In genomic region chr2:3128910-3129309, GRCm38 (mm10) we compare ENCODE assay signal across 14 mouse cellular contexts. TPM values are rescaled to one million over a fixed set of nuclear protein-coding genes. Genes with fewer than 3 reads are reported as not detected.
DNase-seq lines count a peak whose midpoint lies in the region; ATAC-seq and TF ChIP-seq lines count a peak whose summit lies in the region.
"Had no signal": no experiment of that assay in that cellular context is flagged by ENCODE, and none has a peak within 500 bp of the region (broad histone marks: within the 10 kb centered on the region; RNA-seq: fewer than 3 reads in every experiment).

No protein-coding gene starts in this region.

- no peak for TF ChIP-seq POLR2A in lung, adult 2 months (IDR thresholded peaks at IDR 0.05; ENCODE audit: borderline replicate concordance, extremely low read depth, low read depth, low read length)

- peak overlapping the region; percentile 23 for H3K4me2 ChIP-seq in kidney, postnatal 0 days (ENCODE audit: low read length)
- no peak overlapping the region for H3K4me2 ChIP-seq in forebrain, embryonic 11.5 days (ENCODE audit: low read depth, low read length, severe bottlenecking)
- H3K4me2 ChIP-seq: lung, embryonic 14.5 days; midbrain, embryonic 12.5 days; neural tube, embryonic 12.5 days had no signal

- peak; percentile 20 for DNase-seq in embryo, embryonic 11 days
- no peak for DNase-seq in embryo, embryonic 10.5 days (ENCODE audit: low spot score)
- peak; percentile 47 for DNase-seq in lung, postnatal 36 days
- DNase-seq in lung, adult 2 months, result no peak
- peak; percentile 76 for DNase-seq in kidney, postnatal 0 days (ENCODE audit: low spot score)
- DNase-seq in forebrain, embryonic 11.5 days (ENCODE audit: low spot score), result no peak
- DNase-seq in testis, postnatal 14 days (ENCODE audit: low spot score), result no peak
- DNase-seq: cerebellum, postnatal 14 days; heart, postnatal 10 days; lung, embryonic 14.5 days had no signal

- no peaks in the 10 kb centered on the region for H3K27me3 ChIP-seq in kidney, postnatal 0 days (ENCODE audit: insufficient read depth, low read length)
- no peaks in the 10 kb centered on the region for H3K27me3 ChIP-seq in forebrain, embryonic 11.5 days (ENCODE audit: control insufficient read depth, insufficient read depth, low read length)
- H3K27me3 ChIP-seq: CH12.LX; midbrain, embryonic 12.5 days; neural tube, embryonic 12.5 days had no signal

- TF ChIP-seq CTCF in lung, adult 2 months (IDR thresholded peaks at IDR 0.05; ENCODE audit: insufficient read depth, low read length), result no peak
- no peak for TF ChIP-seq CTCF in kidney, postnatal 0 days (IDR thresholded peaks at IDR 0.05; ENCODE audit: low read depth)

- no peaks in the 10 kb centered on the region for H3K9me3 ChIP-seq in kidney, postnatal 0 days (replicated peaks; ENCODE audit: low read length)
- H3K9me3 ChIP-seq in forebrain, embryonic 11.5 days (ENCODE audit: control insufficient read depth, low read length), result no peaks in the 10 kb centered on the region
- H3K9me3 ChIP-seq: midbrain, embryonic 12.5 days; neural tube, embryonic 12.5 days had no signal

- ATAC-seq in kidney, postnatal 0 days (replicated peaks; ENCODE audit: low FRiP score, low read depth), result peak; percentile 94
- ATAC-seq in forebrain, embryonic 11.5 days (replicated peaks; ENCODE audit: low FRiP score), result no peak
- ATAC-seq in megakaryocyte, adult 5-6 weeks (ENCODE audit: poor library complexity, severe bottlenecking), result no peak

- H3K4me1 ChIP-seq in lung, adult 2 months (ENCODE audit: control insufficient read depth, insufficient read depth, low read length), result peaks cover 6% of the 10 kb centered on the region
- peaks cover 21% of the 10 kb centered on the region for H3K4me1 ChIP-seq in kidney, postnatal 0 days (replicated peaks; ENCODE audit: insufficient read depth, low read length)
- H3K4me1 ChIP-seq in forebrain, embryonic 11.5 days (replicated peaks; ENCODE audit: control insufficient read depth, insufficient read depth, low read length), result no peaks in the 10 kb centered on the region

- H3K36me3 ChIP-seq in kidney, postnatal 0 days (ENCODE audit: insufficient read depth, low read length), result no peaks in the 10 kb centered on the region
- no peaks in the 10 kb centered on the region for H3K36me3 ChIP-seq in forebrain, embryonic 11.5 days (ENCODE audit: control insufficient read depth, insufficient read depth, low read length)
- H3K36me3 ChIP-seq: midbrain, embryonic 12.5 days; neural tube, embryonic 12.5 days had no signal

- 40% methylated on average over 2 of the region's 2 CpGs for WGBS in lung, adult 2 months
- 35% methylated on average over 2 of the region's 2 CpGs for WGBS in kidney, postnatal 0 days
- WGBS in forebrain, embryonic 11.5 days, result 47% methylated on average over 2 of the region's 2 CpGs

- peak overlapping the region; percentile 71 for H3K27ac ChIP-seq in kidney, postnatal 0 days
- no peak overlapping the region for H3K27ac ChIP-seq in forebrain, embryonic 11.5 days (ENCODE audit: low read depth, low read length)
- H3K27ac ChIP-seq: midbrain, embryonic 12.5 days; neural tube, embryonic 12.5 days had no signal

- H3K9ac ChIP-seq in kidney, postnatal 0 days (ENCODE audit: low read depth, low read length), result no peak overlapping the region
- no peak overlapping the region for H3K9ac ChIP-seq in forebrain, embryonic 11.5 days (ENCODE audit: low read length)
- H3K9ac ChIP-seq: lung, embryonic 14.5 days; midbrain, embryonic 12.5 days; neural tube, embryonic 12.5 days had no signal

- no peak overlapping the region for H3K4me3 ChIP-seq in lung, adult 2 months (replicated peaks; ENCODE audit: extremely low read depth, low read depth, low read length)
- no peak overlapping the region for H3K4me3 ChIP-seq in kidney, postnatal 0 days (replicated peaks; ENCODE audit: low read depth, low read length)
- H3K4me3 ChIP-seq in forebrain, embryonic 11.5 days (ENCODE audit: low read depth, low read length), result no peak overlapping the region
- H3K4me3 ChIP-seq: midbrain, embryonic 12.5 days; neural tube, embryonic 12.5 days had no signal

RNA-seq across cellular contexts. Expression of gene Fam171a1, which starts 14.9 kb away (rescaled TPM):
- 35.7 and 38.3 TPM in 2 replicates for polyA plus RNA-seq in lung, adult 2 months (2012; rRNA removed)
- 36.4 and 39.8 TPM in 2 replicates for polyA plus RNA-seq in kidney, postnatal 0 days (2015; fragmentation: Nextera tagmentation; extraction: Ambion mirVana)
- polyA plus RNA-seq in forebrain, embryonic 11.5 days (2014; fragmentation: Nextera tagmentation; extraction: Ambion mirVana), result 34.7 and 35.9 TPM in 2 replicates
- 0.16 and 0.36 TPM in 2 replicates for total RNA-seq in megakaryocyte, adult 5-6 weeks (2015)
- 0.29 and 0.49 TPM in 2 replicates for total RNA-seq in megakaryocyte, adult 5-6 weeks (2017)

Comparison
In these comparisons a context has a peak if more than half of its experiments do, and no peak if none do; other contexts are left out.
1. DNase-seq: peak in embryo, embryonic 11 days (single experiment), lung, postnatal 36 days (single experiment) and kidney, postnatal 0 days (single experiment); none in embryo, embryonic 10.5 days (single experiment), lung, adult 2 months (single experiment), forebrain, embryonic 11.5 days (single experiment) and testis, postnatal 14 days (single experiment).